Mouse (Mus musculus): ENCODE data around the gene Myoz2.

Gene Myoz2

DNA sequence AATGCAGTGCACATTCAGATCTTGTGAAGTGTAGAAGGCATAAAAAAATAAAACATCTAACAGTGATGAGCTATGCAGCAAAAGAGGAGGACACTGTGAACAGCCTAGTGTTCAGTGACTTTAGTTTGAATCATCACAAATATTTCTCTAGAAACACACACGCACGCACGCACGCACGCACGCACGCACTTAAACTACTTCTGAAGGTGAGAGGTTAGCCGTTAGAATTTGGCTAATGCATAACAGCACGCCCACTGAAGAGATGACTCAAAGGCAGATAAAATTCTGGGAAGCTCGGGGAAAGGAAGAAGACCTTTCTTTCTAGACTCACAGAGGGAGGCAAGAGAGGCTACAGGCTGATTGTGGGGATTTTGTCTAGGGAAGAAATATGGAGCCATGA lies 27.4 kb downstream of the Myoz2 start:
- no peak for DNase-seq (ENCODE audit: low spot score in 2 of 2)

GRCm38 (mm10) chr3:123001053-123001452 lies 33.8 kb downstream of the Myoz2 start:
- no peak for DNase-seq (ENCODE audit: low spot score in 2 of 2)

GRCm38 (mm10) chr3:122998511-122998910 lies 36.3 kb downstream of the Myoz2 start:
- no peak for DNase-seq (ENCODE audit: low spot score in 2 of 2)

DNA sequence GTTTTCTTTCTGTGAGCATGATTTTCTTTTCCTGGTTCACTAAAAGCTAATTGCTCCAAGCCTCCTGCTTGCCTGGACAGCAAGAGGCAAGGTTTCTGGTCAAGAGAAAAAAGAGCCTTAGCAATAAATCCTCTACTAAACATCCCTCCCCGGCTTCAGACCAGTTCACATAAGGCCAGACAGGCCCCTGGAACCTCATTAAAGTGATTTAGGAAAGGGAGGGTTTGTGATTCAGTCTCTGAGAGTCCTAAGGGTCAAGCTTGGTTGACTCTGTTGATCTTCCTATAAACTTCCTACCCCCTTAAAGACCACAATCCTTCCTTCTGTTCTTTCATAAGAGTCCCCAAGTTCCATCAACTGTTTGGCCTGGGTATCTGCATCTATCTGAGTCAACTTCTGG lies 37.8 kb downstream of the Myoz2 start:
- no peak for DNase-seq (ENCODE audit: low spot score in 2 of 2)

- no peak for DNase-seq (ENCODE audit: low spot score in 2 of 2)
These were observed 47.9 kb downstream of the Myoz2 start for GRCm38 (mm10) chr3:122986906-122987305.

DNA sequence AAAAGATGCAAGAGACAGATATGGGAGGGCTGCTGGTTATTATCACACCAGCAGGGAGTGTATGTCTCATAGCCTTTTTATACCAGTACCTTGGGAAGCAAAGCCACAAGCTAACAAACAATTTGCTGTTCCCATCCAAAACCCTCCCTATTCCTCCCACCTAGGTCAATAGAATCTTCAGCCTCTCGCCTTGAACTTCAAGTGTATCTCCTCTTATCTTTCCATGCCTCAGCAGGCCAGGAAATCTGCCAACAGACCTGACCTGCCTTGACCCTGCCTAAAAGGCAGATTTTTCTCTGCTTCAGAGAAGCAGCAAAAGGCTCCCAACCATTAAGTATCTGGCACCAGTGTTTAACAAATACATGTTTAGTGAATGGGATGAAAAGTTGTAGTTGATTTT lies 48.4 kb downstream of the Myoz2 start:
- DNase-seq (ENCODE audit: low spot score in 2 of 2), result no peak

DNA sequence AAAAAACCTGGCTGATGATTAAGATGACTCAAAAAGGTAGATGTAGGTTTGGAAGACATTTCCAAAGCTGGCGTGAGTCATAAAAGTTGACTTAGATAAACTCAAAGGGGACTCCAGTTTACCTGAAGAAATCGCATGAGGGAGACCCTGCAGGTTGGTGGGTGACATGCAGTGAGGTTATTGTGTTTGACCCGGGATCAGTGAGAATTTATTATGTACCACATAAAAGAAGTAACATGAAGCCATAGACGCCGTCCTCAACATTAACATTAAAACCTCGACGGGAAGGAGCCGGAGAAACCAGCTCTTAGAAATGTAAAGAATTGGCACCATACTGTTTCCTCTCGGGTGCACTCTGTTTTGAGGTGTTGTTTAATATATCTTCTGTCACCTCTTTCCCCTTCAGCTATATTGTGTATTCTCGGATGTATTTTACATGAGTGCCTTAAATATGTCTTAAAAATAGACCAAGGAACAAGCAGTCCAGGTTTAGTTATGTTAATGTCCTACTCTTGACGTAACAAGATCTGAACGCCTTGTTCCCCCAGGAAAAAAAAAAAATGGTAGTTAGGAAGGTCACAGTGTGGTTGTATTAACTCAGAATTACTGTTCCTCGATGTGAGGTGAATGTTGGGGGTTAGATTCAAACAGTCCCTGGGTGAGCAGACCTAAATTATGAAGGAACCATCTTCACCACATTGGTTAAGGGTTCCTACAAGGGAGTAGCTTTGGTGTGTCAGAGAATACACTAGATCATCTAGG lies 49.5 kb downstream of the Myoz2 start:
- no peak for DNase-seq (ENCODE audit: low spot score in 2 of 2)

DNA sequence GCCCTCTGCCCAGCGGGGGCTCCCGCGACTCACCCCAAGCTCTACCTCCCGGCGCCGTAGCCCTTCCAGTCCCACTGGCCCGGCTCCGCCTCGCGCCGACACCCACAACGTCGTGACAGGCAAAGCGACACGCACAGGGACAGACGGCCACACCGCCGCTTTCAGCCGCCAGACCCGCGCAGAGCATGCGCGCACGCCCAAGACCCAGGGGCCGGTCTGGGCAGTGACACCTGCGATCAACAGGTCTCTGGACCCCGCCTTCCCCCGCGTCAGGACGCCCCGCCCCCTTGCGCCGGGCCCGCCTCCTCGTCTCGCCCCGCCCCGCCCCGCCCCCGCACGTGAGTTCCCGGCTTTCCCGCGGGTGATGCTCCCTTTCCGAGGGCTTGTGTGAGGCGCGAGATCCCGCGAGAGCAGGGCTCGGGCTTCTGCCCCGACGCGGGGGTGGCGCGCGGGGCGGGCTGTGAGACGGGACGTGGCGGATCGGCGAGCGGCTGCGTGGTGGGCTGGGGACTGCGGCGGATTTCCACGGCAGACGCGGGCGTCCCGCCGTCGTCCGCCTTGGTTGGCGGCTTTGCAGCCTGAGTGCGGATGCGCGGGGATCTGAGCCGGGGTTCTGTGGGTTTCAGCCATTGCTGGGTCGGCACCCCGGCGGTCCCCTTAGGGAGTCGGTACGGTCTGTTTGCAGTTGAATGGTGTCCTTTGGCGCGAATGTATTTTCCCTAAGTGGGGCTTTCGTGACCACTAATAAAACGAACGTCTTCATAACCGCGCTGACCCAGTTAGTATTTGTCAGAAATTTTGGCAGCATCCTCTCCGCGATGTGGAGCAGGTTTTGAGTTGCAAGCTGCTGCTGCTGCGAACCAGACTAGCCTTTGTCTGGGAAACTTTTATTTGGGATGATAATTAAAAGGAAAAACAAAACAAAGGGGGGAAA lies 50.3 kb downstream of the Myoz2 start, which contains the start of gene Usp53:
TSS of gene Usp53 (minus strand) at position 262 of the 934 bp plus-strand sequence.
- DNase-seq (ENCODE audit: low spot score in 2 of 2), result peak; percentile 97

- DNase-seq (ENCODE audit: low spot score in 2 of 2), result no peak
These were observed 51.0 kb downstream of the Myoz2 start for GRCm38 (mm10) chr3:122983849-122984248.

DNA sequence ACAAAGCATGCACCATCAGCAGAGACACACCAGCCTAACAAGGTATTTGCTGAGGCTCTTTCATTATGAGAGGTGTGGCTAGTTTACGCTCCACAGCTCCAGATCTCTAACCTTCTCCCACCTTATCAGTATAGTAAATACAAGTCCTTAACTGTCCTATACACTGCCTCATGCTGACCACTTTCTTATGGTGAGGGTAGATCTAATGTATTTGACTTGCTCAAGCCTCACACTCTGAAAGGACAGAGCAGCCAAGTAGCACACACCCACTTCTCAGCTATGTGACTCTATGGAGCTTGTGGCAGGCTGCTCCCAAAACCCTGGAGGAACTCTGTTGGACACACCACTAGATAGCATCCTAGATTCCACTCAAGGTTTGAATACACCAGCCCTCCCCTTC lies 58.9 kb downstream of the Myoz2 start:
- no peak for DNase-seq (ENCODE audit: low spot score in 2 of 2)

- DNase-seq (ENCODE audit: low spot score in 2 of 2), result peak in 1 of 2 experiments; percentile 32
These were observed 59.5 kb downstream of the Myoz2 start for GRCm38 (mm10) chr3:122975363-122975762.

DNA sequence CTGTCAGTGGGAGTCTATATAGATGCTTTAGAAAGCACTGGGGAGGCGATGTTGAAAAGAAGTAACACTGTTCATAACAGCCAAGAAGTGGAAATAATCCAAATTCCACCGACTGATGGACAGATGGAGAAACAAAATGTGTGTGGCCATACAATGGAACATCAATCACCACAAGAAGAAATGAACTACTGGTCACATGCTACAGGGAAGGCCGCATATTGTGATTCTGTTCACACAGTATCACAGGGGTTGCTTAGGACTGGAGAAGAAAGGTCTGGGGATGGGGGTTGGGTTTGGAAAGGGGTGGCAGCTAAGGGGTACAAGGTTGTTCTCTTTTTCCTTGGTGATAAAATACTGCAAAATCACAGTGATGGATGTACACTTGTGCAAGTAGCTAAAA lies 60.0 kb downstream of the Myoz2 start:
- DNase-seq (ENCODE audit: low spot score in 2 of 2), result no peak

DNA sequence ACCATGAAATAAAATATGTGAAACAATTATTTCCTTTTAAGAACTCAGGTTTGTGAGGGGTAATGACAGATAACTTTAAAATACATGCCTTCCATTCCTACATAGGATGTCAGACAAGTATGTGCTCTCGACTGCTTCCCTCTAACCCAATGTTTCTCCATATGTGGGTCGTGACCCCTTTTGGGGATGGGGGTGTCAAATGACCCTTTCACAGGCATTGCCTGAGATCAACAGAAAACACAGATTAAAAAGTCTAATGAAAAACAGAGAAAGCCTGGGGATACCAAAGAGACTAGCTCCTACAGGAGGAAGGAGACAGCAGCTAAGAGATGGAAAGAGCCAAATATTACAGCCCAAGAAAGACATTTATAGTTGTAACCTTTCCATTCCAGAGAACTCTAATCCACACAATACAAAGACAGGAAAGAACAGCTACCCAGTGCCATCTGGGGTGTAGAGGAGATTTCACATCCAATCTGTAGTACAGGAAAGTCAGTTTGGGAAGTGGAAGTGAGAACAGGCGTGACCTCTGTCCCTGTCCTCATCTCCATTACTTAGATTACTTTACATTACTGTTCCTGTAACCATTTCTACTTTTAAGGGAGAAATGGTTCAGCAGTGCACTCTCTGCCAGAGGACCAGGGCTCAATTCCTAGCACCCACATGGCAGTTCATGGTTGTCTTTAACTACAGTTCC lies 62.5 kb downstream of the Myoz2 start:
- no peak for DNase-seq (ENCODE audit: low spot score in 2 of 2)

- DNase-seq (ENCODE audit: low spot score in 2 of 2), result no peak
These were observed 66.4 kb downstream of the Myoz2 start for GRCm38 (mm10) chr3:122968391-122968790.

DNA sequence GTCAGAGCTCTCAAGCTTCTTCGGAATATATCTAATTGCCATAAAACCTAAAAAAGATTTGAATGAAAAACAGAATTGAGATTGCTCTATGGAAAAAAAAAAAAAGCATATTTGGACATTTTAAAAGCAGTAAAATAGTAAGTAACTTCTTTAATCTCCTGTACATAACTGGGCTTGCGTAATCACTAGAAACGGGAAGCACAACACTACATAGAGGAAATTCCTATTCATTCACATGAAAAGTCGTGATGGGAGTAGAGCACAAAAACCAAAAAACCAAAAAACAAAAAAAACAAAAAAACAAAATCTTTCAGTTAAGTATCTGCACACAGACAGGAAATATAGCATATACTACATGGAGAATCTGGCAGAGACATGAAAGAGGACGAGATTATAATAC lies 70.5 kb downstream of the Myoz2 start:
- DNase-seq (ENCODE audit: low spot score in 2 of 2), result no peak
